In genomic region chr5:34235898-34236420, GRCm38 (mm10) we compare ENCODE assay signal across 9 mouse cellular contexts. TPM values are rescaled to one million over a fixed set of nuclear protein-coding genes. Genes with fewer than 3 reads are reported as not detected.
DNase-seq lines count a peak whose midpoint lies in the region; TF ChIP-seq lines count a peak whose summit lies in the region.
"Had no signal": no experiment of that assay in that cellular context is flagged by ENCODE, and none has a peak within 500 bp of the region (broad histone marks: within the 10 kb centered on the region; RNA-seq: fewer than 3 reads in every experiment).

No protein-coding gene starts in this region.

- WGBS in thymus, adult 2 months, result 60% methylated on average over 10 of the region's 10 CpGs

- no peaks in the 10 kb centered on the region for H3K36me3 ChIP-seq in thymus, adult 2 months (ENCODE audit: control insufficient read depth, insufficient read depth, low read length)
- H3K36me3 ChIP-seq: limb, embryonic 12.5 days had no signal

- peak; percentile 63; the same call in 1 of the 2 replicates for TF ChIP-seq CTCF in embryonic fibroblast, embryonic 13.5 days (IDR thresholded peaks at IDR 0.05; ENCODE audit: borderline replicate concordance, insufficient read depth, low read length)
- TF ChIP-seq CTCF in thymus, adult 2 months (IDR thresholded peaks at IDR 0.05; ENCODE audit: borderline replicate concordance, control insufficient read depth, extremely low read depth, insufficient read depth, low read length, poor library complexity), result peak; percentile 84; the same call in 1 of the 2 replicates

- no peak overlapping the region for H3K27ac ChIP-seq in embryonic fibroblast, embryonic 13.5 days (ENCODE audit: insufficient read depth, low read length)
- H3K27ac ChIP-seq in thymus, adult 2 months (ENCODE audit: control insufficient read depth, insufficient read depth, low read length), result peak overlapping the region; percentile 16; the same call in 1 of the 2 replicates
- H3K27ac ChIP-seq: limb, embryonic 12.5 days had no signal

- TF ChIP-seq POLR2A in embryonic fibroblast, embryonic 13.5 days (IDR thresholded peaks at IDR 0.05; ENCODE audit: low read depth, low read length), result no peak
- no peak for TF ChIP-seq POLR2A in thymus, adult 2 months (IDR thresholded peaks at IDR 0.05; ENCODE audit: control insufficient read depth, extremely low read depth, insufficient read depth, low read length, poor library complexity)

- DNase-seq in gastrocnemius, adult 18-20 months (ENCODE audit: low spot score), result peak; percentile 42
- no peak for DNase-seq in gastrocnemius, postnatal 25 days
- peak; percentile 29 for DNase-seq in urinary bladder, postnatal 14 days (ENCODE audit: low spot score)
- no peak for DNase-seq in urinary bladder, adult 2 months (ENCODE audit: low spot score)
- DNase-seq in lung, postnatal 25 days (ENCODE audit: low spot score), result peak; percentile 17
- DNase-seq in thymus, adult 2 months, result peak; percentile 82
- no peak for DNase-seq in cerebellum, adult 18-20 months

- no peak overlapping the region for H3K4me3 ChIP-seq in embryonic fibroblast, embryonic 13.5 days (ENCODE audit: insufficient read depth, low read length)
- no peak overlapping the region for H3K4me3 ChIP-seq in thymus, adult 2 months (ENCODE audit: control insufficient read depth, insufficient read depth, low read length)
- H3K4me3 ChIP-seq: limb, embryonic 12.5 days had no signal

- no peaks in the 10 kb centered on the region for H3K27me3 ChIP-seq in thymus, adult 2 months (ENCODE audit: control insufficient read depth, insufficient read depth, low read length)
- H3K27me3 ChIP-seq: limb, embryonic 12.5 days had no signal

- H3K4me1 ChIP-seq in embryonic fibroblast, embryonic 13.5 days (ENCODE audit: control insufficient read depth, insufficient read depth, low read length), result no peaks in the 10 kb centered on the region
- H3K4me1 ChIP-seq in thymus, adult 2 months (replicated peaks; ENCODE audit: control insufficient read depth, insufficient read depth, low read length), result peaks cover 49% of the 10 kb centered on the region

RNA-seq across cellular contexts. Expression of gene Mxd4, which starts 48.4 kb away (rescaled TPM):
- total RNA-seq in gastrocnemius, adult 18-20 months (2021), result 10 to 100 TPM; 24.5 to 25.4 TPM
- total RNA-seq in gastrocnemius, postnatal 25 days (2021), result 10 to 100 TPM; 27.2 to 43.3 TPM
- polyA plus RNA-seq in urinary bladder, adult 2 months (2012; rRNA removed), result 78.7 and 85.4 TPM in 2 replicates
- polyA plus RNA-seq in embryonic fibroblast, embryonic 13.5 days (2011; ENCODE audit: insufficient read length, low read depth, missing spikeins), result 67.2 and 69.7 TPM in 2 replicates
- 515 and 525 TPM in 2 replicates for polyA plus RNA-seq in thymus, adult 2 months (2012; rRNA removed)

RNA-seq across cellular contexts. Expression of gene Zfyve28, which starts 52.3 kb away (rescaled TPM):
- under 1 TPM; 0.41 to 0.69 TPM for total RNA-seq in gastrocnemius, adult 18-20 months (2021)
- total RNA-seq in gastrocnemius, postnatal 25 days (2021), result under 1 TPM; 0.20 to 0.48 TPM
- 3.8 and 4.1 TPM in 2 replicates for polyA plus RNA-seq in urinary bladder, adult 2 months (2012; rRNA removed)
- polyA plus RNA-seq in embryonic fibroblast, embryonic 13.5 days (2011; ENCODE audit: insufficient read length, low read depth, missing spikeins), result 0.62 and 1.0 TPM in 2 replicates
- polyA plus RNA-seq in thymus, adult 2 months (2012; rRNA removed), result 30.1 and 39.1 TPM in 2 replicates

RNA-seq across cellular contexts. Expression of gene Cfap99, which starts 52.4 kb away (rescaled TPM):
- total RNA-seq in gastrocnemius, adult 18-20 months (2021), result not detected
- total RNA-seq in gastrocnemius, postnatal 25 days (2021), result not detected
- polyA plus RNA-seq in urinary bladder, adult 2 months (2012; rRNA removed), result 0.07 and 0.28 TPM in 2 replicates
- not detected in 2 replicates for polyA plus RNA-seq in embryonic fibroblast, embryonic 13.5 days (2011; ENCODE audit: insufficient read length, low read depth, missing spikeins)
- polyA plus RNA-seq in thymus, adult 2 months (2012; rRNA removed), result not detected in 2 replicates
- polyA plus RNA-seq: limb, embryonic 12.5 days had no signal

Comparison
In these comparisons a context has a peak if more than half of its experiments do, and no peak if none do; other contexts are left out.
1. DNase-seq: peak in gastrocnemius, adult 18-20 months (single experiment), urinary bladder, postnatal 14 days (single experiment), lung, postnatal 25 days (single experiment) and thymus, adult 2 months (single experiment); none in gastrocnemius, postnatal 25 days (single experiment), urinary bladder, adult 2 months (single experiment) and cerebellum, adult 18-20 months (0 of 2).